Mouse (Mus musculus) megakaryocyte-erythroid progenitor cell, adult 5 weeks (primary cell): ENCODE measurements around the gene Suclg2. TPM values are rescaled to one million over a fixed set of nuclear protein-coding genes. Genes with fewer than 3 reads are reported as not detected.

Experiments used
- polyA plus RNA-seq: library from polyadenylated mRNA; stranded (reverse); fragments of >175 nt; gene quantifications from 2 replicates; pipeline ENCODE4 v1.2.3, GENCODE M21; 2012

Gene Suclg2
- polyA plus RNA-seq, result 55.7 and 67.7 TPM in 2 replicates

DNA sequence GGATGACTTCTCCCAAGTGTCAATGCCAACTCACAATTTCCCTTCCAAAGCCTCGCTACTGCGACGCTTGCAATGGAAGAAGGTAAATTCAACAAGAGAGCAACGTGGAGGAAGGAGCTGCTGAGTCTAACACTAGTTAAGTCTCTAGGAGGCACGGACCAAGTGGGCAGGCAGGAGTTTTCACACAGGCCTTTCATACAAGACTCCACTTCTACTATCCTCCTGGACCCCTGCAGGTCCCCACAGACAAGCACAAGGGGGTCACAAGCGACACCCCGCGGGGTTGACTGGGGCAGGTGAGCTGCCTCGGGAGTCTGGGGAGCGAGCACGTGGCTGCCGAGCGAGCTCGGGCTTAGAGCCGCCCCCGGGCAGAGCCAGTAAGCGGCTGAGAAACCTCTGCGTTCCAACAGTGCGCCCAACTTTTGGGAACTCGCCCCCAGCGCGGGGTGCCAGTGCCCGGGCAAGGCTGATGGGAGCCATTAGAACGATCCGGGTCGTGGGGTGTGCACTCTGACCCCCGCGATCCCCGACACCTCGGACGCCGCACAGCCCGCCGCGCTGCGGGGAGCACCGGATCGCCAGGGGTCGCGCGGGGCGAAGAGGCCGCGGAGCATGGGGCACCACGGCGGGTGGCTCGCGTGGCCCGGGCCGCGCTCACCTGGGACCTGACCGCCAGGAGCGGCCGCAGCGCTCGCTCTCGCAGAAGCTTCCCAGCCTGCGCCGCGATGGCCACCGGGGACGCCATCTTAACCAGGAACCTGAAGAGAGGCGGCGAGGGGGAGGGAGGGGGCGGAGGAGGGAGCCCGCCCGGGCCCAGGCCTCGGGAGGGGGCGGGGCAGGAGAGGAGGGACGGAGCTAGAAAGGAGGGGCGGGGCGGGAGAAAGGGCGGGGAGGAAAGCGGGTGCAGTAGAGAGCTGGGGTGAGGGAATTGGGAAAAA, at the start of gene Suclg2:
Gene Suclg2, minus strand, starts transcription at position 770 of the 938 bp plus-strand sequence.

